In the genomic region with DNA sequence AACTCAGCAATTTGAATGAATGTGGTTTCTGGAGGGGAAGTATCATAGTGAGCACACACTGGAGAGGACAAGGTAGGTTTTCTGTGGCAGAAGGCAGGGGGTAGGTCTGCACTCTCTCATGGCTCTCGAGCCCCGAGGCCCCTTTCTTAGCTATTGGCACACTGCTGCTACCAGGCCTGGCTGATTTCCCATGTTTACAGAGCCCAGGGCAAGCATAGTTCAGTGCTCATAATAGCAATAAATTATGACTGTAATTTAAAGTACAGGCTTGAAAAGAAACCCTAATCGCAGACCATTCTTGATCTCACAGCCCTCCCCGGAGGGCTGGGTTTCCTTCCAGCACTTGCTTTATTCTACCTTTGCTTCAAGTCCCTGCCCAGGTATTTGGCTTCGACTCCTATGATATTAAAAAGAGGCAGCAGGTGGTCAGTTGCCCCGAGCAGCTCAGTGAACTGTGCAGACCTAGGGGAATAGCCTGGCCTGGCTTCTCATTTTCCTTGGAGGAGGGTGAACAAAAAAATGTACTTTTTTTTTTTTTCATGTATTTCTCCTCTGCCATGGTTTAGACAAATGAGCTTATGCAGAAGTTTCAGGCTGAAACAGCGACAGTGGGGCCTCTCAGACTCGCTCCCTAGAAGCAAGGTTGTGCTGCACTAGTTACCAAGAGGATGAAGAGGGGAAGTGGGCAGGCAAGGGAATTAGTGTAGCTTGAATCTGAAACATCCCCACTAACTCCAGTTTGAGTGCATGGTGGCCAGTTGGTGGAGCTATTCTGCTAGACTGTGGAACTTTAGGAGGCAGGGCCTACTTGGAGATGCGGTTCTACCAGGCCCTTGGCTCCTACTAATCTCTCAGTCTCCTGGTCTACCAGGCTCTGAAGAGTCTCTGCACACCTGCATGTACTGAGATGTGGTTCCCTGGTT, we compare ENCODE assay signal across 8 mouse cellular contexts.
DNase-seq lines count a peak whose midpoint lies in the region; ATAC-seq and TF ChIP-seq lines count a peak whose summit lies in the region.

No protein-coding gene starts in this region.

- no peaks in the 10 kb centered on the region for H3K27me3 ChIP-seq in liver, embryonic 14.5 days (ENCODE audit: control insufficient read depth, insufficient read depth, low read length)
- no peaks in the 10 kb centered on the region for H3K27me3 ChIP-seq in liver, embryonic 11.5 days (replicated peaks; ENCODE audit: control insufficient read depth, insufficient read depth, low read length)
- no peaks in the 10 kb centered on the region for H3K27me3 ChIP-seq in lung, embryonic 14.5 days (ENCODE audit: insufficient read depth, low read length)

- no peak for TF ChIP-seq EP300 in liver, embryonic 14.5 days (IDR thresholded peaks at IDR 0.05; ENCODE audit: low read depth)

- H3K27ac ChIP-seq in liver, embryonic 14.5 days, result no peak overlapping the region
- H3K27ac ChIP-seq in liver, embryonic 11.5 days (ENCODE audit: low read depth, low read length), result no peak overlapping the region
- peak overlapping the region; percentile 63 for H3K27ac ChIP-seq in lung, embryonic 14.5 days (ENCODE audit: low read depth)

- ATAC-seq in CD4-positive, CD25-positive, alpha-beta regulatory T cell, adult 4 months, result no peak
- no peak for ATAC-seq in liver, embryonic 14.5 days (ENCODE audit: insufficient read depth)
- no peak for ATAC-seq in liver, embryonic 11.5 days (replicated peaks; ENCODE audit: low FRiP score)
- peak; percentile 63 to 68 for ATAC-seq in hematopoietic stem cell, adult 5-6 weeks (replicated peaks in 1 of 2; ENCODE audit: insufficient read depth in 1 of 2, low FRiP score in 2 of 2, low TSS enrichment in 1 of 2, low read depth in 1 of 2, poor library complexity in 2 of 2, severe bottlenecking in 2 of 2)
- ATAC-seq in lung, embryonic 14.5 days (ENCODE audit: insufficient read depth), result peak; percentile 68
- ATAC-seq in erythroblast, adult 5-6 weeks (replicated peaks; ENCODE audit: low FRiP score, poor library complexity, severe bottlenecking), result no peak

- peak; percentile 35; the same call in 1 of the 2 replicates for TF ChIP-seq CTCF in liver, embryonic 14.5 days (IDR thresholded peaks at IDR 0.05; ENCODE audit: low read depth)
- TF ChIP-seq CTCF in lung, embryonic 14.5 days (IDR thresholded peaks at IDR 0.05; ENCODE audit: low read depth), result peak; percentile 51

- WGBS in liver, embryonic 14.5 days (ENCODE audit: insufficient replicate concordance), result 41% methylated on average over 9 of the region's 9 CpGs
- 62% methylated on average over 9 of the region's 9 CpGs for WGBS in liver, embryonic 11.5 days
- WGBS in lung, embryonic 14.5 days, result 39% methylated on average over 9 of the region's 9 CpGs

- H3K9ac ChIP-seq in liver, embryonic 14.5 days (replicated peaks), result no peak overlapping the region
- H3K9ac ChIP-seq in liver, embryonic 11.5 days (ENCODE audit: low read depth, low read length), result no peak overlapping the region
- H3K9ac ChIP-seq in lung, embryonic 14.5 days, result no peak overlapping the region

- no peaks in the 10 kb centered on the region for H3K36me3 ChIP-seq in liver, embryonic 14.5 days (replicated peaks; ENCODE audit: control insufficient read depth, insufficient read depth, low read depth)
- no peaks in the 10 kb centered on the region for H3K36me3 ChIP-seq in liver, embryonic 11.5 days (ENCODE audit: control insufficient read depth, insufficient read depth, low read length)
- H3K36me3 ChIP-seq in lung, embryonic 14.5 days (ENCODE audit: insufficient read depth), result no peaks in the 10 kb centered on the region

- DNase-seq in CD4-positive, CD25-positive, alpha-beta regulatory T cell, adult 2 months (ENCODE audit: low read depth, low spot score), result peak; percentile 48
- DNase-seq in liver, embryonic 14.5 days (ENCODE audit: low read depth in 3 of 3, low spot score in 3 of 3), result no peak
- no peak for DNase-seq in liver, embryonic 11.5 days (ENCODE audit: low spot score)
- DNase-seq in lung, embryonic 14.5 days, result peak; percentile 65
- DNase-seq in thymus, postnatal 10 days (ENCODE audit: low spot score in 2 of 2), result peak; percentile 16 to 34

- H3K4me2 ChIP-seq in liver, embryonic 14.5 days (ENCODE audit: low read depth), result no peak overlapping the region
- no peak overlapping the region for H3K4me2 ChIP-seq in liver, embryonic 11.5 days
- H3K4me2 ChIP-seq in lung, embryonic 14.5 days, result no peak overlapping the region

- H3K4me3 ChIP-seq in liver, embryonic 14.5 days (ENCODE audit: insufficient read depth in 1 of 2, low read depth in 2 of 2, low read length in 2 of 2), result no peak overlapping the region
- H3K4me3 ChIP-seq in liver, embryonic 11.5 days (ENCODE audit: low read depth, low read length), result no peak overlapping the region
- no peak overlapping the region for H3K4me3 ChIP-seq in lung, embryonic 14.5 days (ENCODE audit: low read depth, low read length)

- 0 out of 4 replicates have a peak, but pooled peaks cover 0 to 2% of the 10 kb centered on the region in 2 experiments for H3K4me1 ChIP-seq in liver, embryonic 14.5 days (replicated peaks; ENCODE audit: control insufficient read depth in 2 of 2, insufficient read depth in 2 of 2, low read length in 1 of 2)
- no peaks in the 10 kb centered on the region for H3K4me1 ChIP-seq in liver, embryonic 11.5 days (replicated peaks; ENCODE audit: control insufficient read depth, insufficient read depth, low read length)
- peaks cover 9% of the 10 kb centered on the region; the same call in 1 of the 2 replicates for H3K4me1 ChIP-seq in lung, embryonic 14.5 days (ENCODE audit: insufficient read depth)

- no peaks in the 10 kb centered on the region for H3K9me3 ChIP-seq in liver, embryonic 14.5 days (ENCODE audit: control insufficient read depth, low read length)
- H3K9me3 ChIP-seq in liver, embryonic 11.5 days (ENCODE audit: control insufficient read depth, low read length), result no peaks in the 10 kb centered on the region
- no peaks in the 10 kb centered on the region for H3K9me3 ChIP-seq in lung, embryonic 14.5 days (ENCODE audit: low read depth, low read length)

Comparison
In these comparisons a context has a peak if more than half of its experiments do, and no peak if none do; other contexts are left out.
1. DNase-seq: peak in CD4-positive, CD25-positive, alpha-beta regulatory T cell, adult 2 months (single experiment), lung, embryonic 14.5 days (single experiment) and thymus, postnatal 10 days (2 of 2); none in liver, embryonic 14.5 days (0 of 3) and liver, embryonic 11.5 days (single experiment).
2. ATAC-seq: peak in hematopoietic stem cell, adult 5-6 weeks (2 of 2) and lung, embryonic 14.5 days (single experiment); none in CD4-positive, CD25-positive, alpha-beta regulatory T cell, adult 4 months (single experiment), liver, embryonic 14.5 days (single experiment), liver, embryonic 11.5 days (single experiment) and erythroblast, adult 5-6 weeks (single experiment).